Mouse (Mus musculus): Measurements from ENCODE around the gene Gm36864. TPM values are rescaled to one million over a fixed set of nuclear protein-coding genes. Genes with fewer than 3 reads are reported as not detected.

Gene Gm36864
- polyA plus RNA-seq, 1 experiment from 2014 or later = not detected

GRCm38 (mm10) chr7:44268117-44268516 lies 32.1 kb downstream of the Gm36864 start:
- H3K36me3 ChIP-seq (ENCODE audit: control insufficient read depth, insufficient read depth) = no peaks in the 10 kb centered on the region
- H3K4me2 ChIP-seq (replicated peaks; ENCODE audit: low read depth) = no peak overlapping the region
- no peak overlapping the region for H3K27ac ChIP-seq (ENCODE audit: low read depth, low read length)
- no peak overlapping the region for H3K9ac ChIP-seq (ENCODE audit: low read depth, low read length)
- H3K4me3 ChIP-seq (ENCODE audit: low read depth, low read length) = no peak overlapping the region
- WGBS = 66% methylated on average over 11 of the region's 11 CpGs
- no peaks in the 10 kb centered on the region; the same call in 1 of the 2 replicates for H3K4me1 ChIP-seq (replicated peaks; ENCODE audit: control insufficient read depth, insufficient read depth, low read length)
- no peak for ATAC-seq
- no peaks in the 10 kb centered on the region for H3K9me3 ChIP-seq (ENCODE audit: control insufficient read depth)
- no peak for TF ChIP-seq CTCF (IDR thresholded peaks at IDR 0.05; ENCODE audit: low read depth)
- peaks cover 3% of the 10 kb centered on the region; the same call in 1 of the 2 replicates for H3K27me3 ChIP-seq (replicated peaks; ENCODE audit: control insufficient read depth, insufficient read depth, low read length)

GRCm38 (mm10) chr7:44269397-44269796 lies 33.4 kb downstream of the Gm36864 start:
- H3K27me3 ChIP-seq (replicated peaks; ENCODE audit: control insufficient read depth, insufficient read depth, low read length) = 0 out of 2 replicates have a peak, but pooled peaks cover 1% of the 10 kb centered on the region
- WGBS = 71% methylated on average over 2 of the region's 2 CpGs

GRCm38 (mm10) chr7:44271309-44271708 lies 35.3 kb downstream of the Gm36864 start:
- H3K4me2 ChIP-seq (replicated peaks; ENCODE audit: low read depth) = no peak overlapping the region
- no peak for ATAC-seq
- no peaks in the 10 kb centered on the region for H3K36me3 ChIP-seq (ENCODE audit: control insufficient read depth, insufficient read depth)
- H3K27me3 ChIP-seq (replicated peaks; ENCODE audit: control insufficient read depth, insufficient read depth, low read length) = 0 out of 2 replicates have a peak, but pooled peaks cover 3% of the 10 kb centered on the region
- no peaks in the 10 kb centered on the region for H3K4me1 ChIP-seq (replicated peaks; ENCODE audit: control insufficient read depth, insufficient read depth, low read length)
- TF ChIP-seq CTCF (IDR thresholded peaks at IDR 0.05; ENCODE audit: low read depth) = no peak
- no peak overlapping the region for H3K4me3 ChIP-seq (ENCODE audit: low read depth, low read length)
- H3K27ac ChIP-seq (ENCODE audit: low read depth, low read length) = no peak overlapping the region
- H3K9ac ChIP-seq (ENCODE audit: low read depth, low read length) = no peak overlapping the region
- WGBS = 68% methylated on average over 2 of the region's 2 CpGs
- no peaks in the 10 kb centered on the region for H3K9me3 ChIP-seq (ENCODE audit: control insufficient read depth)

More at GRCm38 (mm10) chr7:44269397-44269796, 33.4 kb downstream of the Gm36864 start:
- no peak overlapping the region for H3K9ac ChIP-seq (ENCODE audit: low read depth, low read length)
- H3K4me1 ChIP-seq (replicated peaks; ENCODE audit: control insufficient read depth, insufficient read depth, low read length) = no peaks in the 10 kb centered on the region
- H3K36me3 ChIP-seq (ENCODE audit: control insufficient read depth, insufficient read depth) = no peaks in the 10 kb centered on the region
- no peak overlapping the region for H3K27ac ChIP-seq (ENCODE audit: low read depth, low read length)
- ATAC-seq = no peak
- H3K9me3 ChIP-seq (ENCODE audit: control insufficient read depth) = no peaks in the 10 kb centered on the region
- no peak for TF ChIP-seq CTCF (IDR thresholded peaks at IDR 0.05; ENCODE audit: low read depth)
- H3K4me2 ChIP-seq (replicated peaks; ENCODE audit: low read depth) = no peak overlapping the region
- H3K4me3 ChIP-seq (ENCODE audit: low read depth, low read length) = no peak overlapping the region

GRCm38 (mm10) chr7:44272546-44272945 lies 36.6 kb downstream of the Gm36864 start:
- Histone ChIP-seq H3K9ac (ENCODE audit: low read depth, low read length) (no peak overlapping the region), H3K4me2 (replicated peaks; ENCODE audit: low read depth) (no peak overlapping the region), H3K27ac (ENCODE audit: low read depth, low read length) (no peak overlapping the region), H3K9me3 (ENCODE audit: control insufficient read depth) (no peaks in the 10 kb centered on the region), H3K4me1 (replicated peaks; ENCODE audit: control insufficient read depth, insufficient read depth, low read length) (no peaks in the 10 kb centered on the region), H3K4me3 (ENCODE audit: low read depth, low read length) (no peak overlapping the region), H3K27me3 (replicated peaks; ENCODE audit: control insufficient read depth, insufficient read depth, low read length) (0 out of 2 replicates have a peak, but pooled peaks cover 3% of the 10 kb centered on the region), H3K36me3 (ENCODE audit: control insufficient read depth, insufficient read depth) (no peaks in the 10 kb centered on the region)
- no peak for TF ChIP-seq CTCF (IDR thresholded peaks at IDR 0.05; ENCODE audit: low read depth)
- ATAC-seq = no peak
- WGBS = 87% methylated on average over 7 of the region's 7 CpGs

GRCm38 (mm10) chr7:44273446-44273845 lies 37.5 kb downstream of the Gm36864 start:
- Histone ChIP-seq H3K27me3 (replicated peaks; ENCODE audit: control insufficient read depth, insufficient read depth, low read length) (0 out of 2 replicates have a peak, but pooled peaks cover 3% of the 10 kb centered on the region), H3K4me1 (replicated peaks; ENCODE audit: control insufficient read depth, insufficient read depth, low read length) (no peaks in the 10 kb centered on the region), H3K9me3 (ENCODE audit: control insufficient read depth) (no peaks in the 10 kb centered on the region), H3K4me2 (replicated peaks; ENCODE audit: low read depth) (no peak overlapping the region), H3K9ac (ENCODE audit: low read depth, low read length) (no peak overlapping the region), H3K4me3 (ENCODE audit: low read depth, low read length) (no peak overlapping the region), H3K27ac (ENCODE audit: low read depth, low read length) (no peak overlapping the region), H3K36me3 (ENCODE audit: control insufficient read depth, insufficient read depth) (no peaks in the 10 kb centered on the region)
- 71% methylated on average over 7 of the region's 7 CpGs for WGBS
- no peak for ATAC-seq
- TF ChIP-seq CTCF (IDR thresholded peaks at IDR 0.05; ENCODE audit: low read depth) = no peak

- 24% methylated on average over 11 of the region's 11 CpGs for WGBS
- Histone ChIP-seq H3K27ac (ENCODE audit: low read depth, low read length) (no peak overlapping the region), H3K4me1 (replicated peaks; ENCODE audit: control insufficient read depth, insufficient read depth, low read length) (no peaks in the 10 kb centered on the region), H3K36me3 (ENCODE audit: control insufficient read depth, insufficient read depth) (no peaks in the 10 kb centered on the region), H3K9me3 (ENCODE audit: control insufficient read depth) (no peaks in the 10 kb centered on the region), H3K4me3 (ENCODE audit: low read depth, low read length) (no peak overlapping the region), H3K27me3 (replicated peaks; ENCODE audit: control insufficient read depth, insufficient read depth, low read length) (0 out of 2 replicates have a peak, but pooled peaks cover 3% of the 10 kb centered on the region), H3K4me2 (replicated peaks; ENCODE audit: low read depth) (0 out of 2 replicates have a peak overlapping the region, but pooled peaks have one; percentile 3), H3K9ac (ENCODE audit: low read depth, low read length) (no peak overlapping the region)
- TF ChIP-seq CTCF (IDR thresholded peaks at IDR 0.05; ENCODE audit: low read depth) = no peak
- ATAC-seq = no peak
Observed at GRCm38 (mm10) chr7:44274096-44274495, 38.1 kb downstream of the Gm36864 start.

Measured in intestine, postnatal 0 days (tissue).